Mouse (Mus musculus) frontal cortex, adult (tissue): ENCODE data around the gene Ckb.
A peak's percentile ranks its signal among the peaks of the same experiment; 100 is the strongest.
"Not testable (repeated sequence)": the region's sequence is repeated elsewhere in the genome, so short reads cannot be mapped to it uniquely, and the experiment has no call there.

Experiments used
- ATAC-seq: cut with Nextera tagmentation; 2 replicates; pipeline ENCODE4 v1.9.2; 2017; ENCODE audit warnings: mild to moderate bottlenecking, moderate library complexity, mixed read lengths; ENCODE audit not compliant: low TSS enrichment

The Ckb gene

DNA sequence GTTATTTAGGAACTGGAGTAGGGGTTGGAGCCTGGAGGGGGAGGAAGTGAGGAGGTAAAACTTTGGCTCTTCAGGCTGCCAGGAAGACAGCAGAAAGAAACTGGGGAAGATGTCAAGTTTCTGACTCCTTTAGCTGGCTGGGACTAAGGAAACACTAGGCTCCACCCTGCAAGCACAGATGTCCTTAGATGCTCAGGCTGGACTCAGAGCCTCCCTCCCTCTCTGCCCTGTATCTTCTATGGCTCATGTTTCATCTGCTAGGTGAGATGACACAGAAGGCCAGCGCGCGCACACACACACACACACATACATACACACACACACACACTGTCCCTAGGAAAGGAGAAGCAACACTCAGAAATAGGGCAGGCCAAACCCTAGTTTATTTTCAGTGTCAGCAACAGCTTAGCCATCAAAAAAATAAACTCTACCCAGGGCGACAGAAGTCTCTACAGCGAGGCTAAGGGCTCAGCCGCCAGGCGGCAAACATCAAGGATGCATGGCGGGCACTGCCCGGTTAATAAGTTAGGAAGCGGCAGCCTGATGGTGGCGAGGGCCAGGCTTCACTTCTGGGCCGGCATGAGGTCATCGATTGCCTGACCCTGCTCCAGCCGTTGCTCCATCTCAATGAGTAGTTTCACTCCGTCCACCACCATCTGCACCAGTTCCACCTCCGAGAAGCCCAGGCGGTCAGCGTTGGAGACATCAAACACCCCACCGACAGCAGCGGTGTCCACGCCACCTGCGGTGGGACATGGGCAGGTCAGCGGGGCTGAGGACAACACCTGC, 2.9 kb downstream of the Ckb start:
- ATAC-seq: peak; percentile 3; the same call in 1 of the 2 replicates

DNA sequence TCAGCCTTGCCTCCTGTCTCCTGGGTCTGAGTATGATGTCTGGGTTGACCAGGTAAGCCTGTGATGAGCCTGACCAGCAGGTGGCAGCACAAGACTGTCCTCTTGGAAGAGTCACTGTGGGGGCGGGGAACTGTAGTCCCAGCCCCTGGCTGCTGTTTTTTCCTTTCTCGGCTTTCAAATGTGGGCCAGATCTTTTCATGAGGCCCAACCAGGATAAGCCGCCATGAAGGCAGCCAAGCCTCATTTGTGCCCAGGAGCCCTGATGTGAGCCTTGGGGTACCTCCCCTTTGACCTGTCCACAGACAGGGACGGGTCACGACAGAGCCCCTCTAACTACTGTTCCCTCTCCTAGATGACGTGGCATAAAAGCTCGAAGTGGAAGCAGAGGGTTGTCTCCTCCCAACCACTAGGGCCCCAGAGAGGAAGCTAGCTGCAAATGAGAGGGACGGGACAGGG, 3.7 kb downstream of the Ckb start:
- peak; percentile 8 for ATAC-seq

DNA sequence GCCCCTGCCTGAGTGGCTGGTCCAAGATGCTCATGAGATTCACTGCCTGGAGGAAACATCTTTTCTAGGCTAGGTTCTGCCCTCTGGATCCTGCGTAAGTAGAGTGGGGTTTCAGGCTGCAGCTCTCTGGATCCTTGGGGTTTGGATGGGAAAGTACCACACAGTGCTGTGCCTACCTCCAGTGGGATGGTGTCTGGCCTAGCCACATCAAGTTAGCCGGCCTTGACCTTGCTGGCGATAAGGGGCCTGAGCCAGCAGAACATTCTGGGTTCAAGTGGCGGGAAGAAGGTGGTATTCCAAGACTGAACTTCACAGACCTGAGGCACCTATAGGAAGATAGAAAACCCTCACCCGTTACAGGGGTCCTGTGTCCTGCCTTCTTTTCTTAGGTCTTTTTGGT, 4.7 kb downstream of the Ckb start:
- ATAC-seq: no peak

DNA sequence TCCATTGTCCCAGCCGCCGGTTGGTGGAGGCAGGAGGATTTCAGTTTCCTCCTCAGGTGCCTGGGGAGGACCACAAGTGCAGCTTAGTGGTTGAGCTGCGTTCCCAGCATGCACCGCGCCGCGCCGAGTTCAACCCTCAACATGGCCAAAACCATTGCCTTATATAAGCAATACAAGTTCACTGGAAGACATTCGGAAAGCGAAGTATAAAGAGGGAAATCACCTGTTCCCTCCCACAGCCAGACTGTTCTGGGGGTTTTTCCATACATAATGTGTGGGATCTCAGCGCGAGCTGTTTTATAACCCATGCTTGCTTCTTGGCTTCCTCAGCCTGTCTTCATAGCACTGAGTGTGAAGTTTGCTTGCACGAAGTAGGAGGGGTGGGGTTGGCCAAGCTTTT, 5.8 kb downstream of the Ckb start:
- ATAC-seq: peak; percentile 44

DNA sequence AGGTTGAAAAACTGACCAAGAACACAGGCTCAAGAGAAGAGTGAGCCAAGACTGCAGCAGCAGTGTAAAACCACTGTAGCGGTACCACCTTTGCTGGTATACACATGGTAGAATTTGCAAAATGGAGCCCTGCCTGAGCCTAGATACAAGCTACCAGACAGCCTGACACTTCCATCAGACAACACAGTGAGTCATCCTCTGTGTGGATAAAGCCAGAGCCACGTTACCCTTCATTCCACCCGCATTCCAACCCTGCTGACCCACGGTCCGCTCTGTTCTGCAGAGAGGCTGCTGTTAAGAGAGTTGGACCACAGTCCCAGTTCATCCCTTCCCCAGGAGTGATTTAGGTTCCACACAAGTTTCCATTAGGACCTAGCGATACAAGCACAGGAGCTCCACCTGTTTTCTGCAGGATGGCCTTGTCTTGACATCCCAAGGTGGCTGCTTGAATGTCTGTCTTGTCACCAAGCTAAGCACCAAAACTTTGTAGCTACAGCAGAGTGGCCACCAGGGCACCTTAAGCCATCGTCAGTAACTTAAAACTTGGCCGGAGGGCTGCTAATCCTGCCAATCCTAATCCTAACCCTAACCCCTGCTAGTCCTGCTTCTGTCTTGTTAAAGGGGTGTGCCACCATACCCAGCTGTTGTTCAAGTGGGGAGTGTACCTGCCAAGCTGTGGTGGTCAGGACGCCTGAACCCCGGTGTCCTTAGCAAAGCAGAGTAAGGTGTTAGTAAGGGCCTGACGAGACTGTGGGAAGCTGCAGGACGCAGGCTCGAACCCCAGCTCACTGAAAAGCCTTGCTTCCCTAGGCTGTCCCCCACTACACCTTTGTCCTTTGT, 6.9 kb downstream of the Ckb start:
- no peak for ATAC-seq

DNA sequence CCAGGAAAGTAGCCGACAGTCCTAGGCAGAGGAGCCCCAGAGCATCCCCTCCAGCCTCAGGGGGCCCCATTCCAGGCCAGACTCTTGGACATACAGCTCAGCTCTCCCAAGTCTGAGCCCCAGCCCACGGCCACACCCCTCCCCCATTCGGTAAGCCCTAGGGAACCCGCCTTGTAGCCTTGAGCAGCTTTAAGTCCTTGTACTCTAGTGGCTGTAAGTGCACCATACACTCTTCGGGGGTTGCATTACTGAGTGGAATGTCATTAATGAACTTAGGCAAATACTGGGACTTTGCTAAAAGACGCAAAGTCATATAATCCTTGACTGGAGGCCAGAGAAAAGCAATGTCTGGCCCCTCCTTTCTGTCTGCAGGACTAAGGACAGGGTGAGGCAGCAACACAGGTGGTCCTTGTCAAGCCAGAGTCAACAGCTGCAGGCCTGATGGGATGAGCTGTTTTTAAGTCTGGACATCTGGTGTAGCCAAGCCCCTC, 7.9 kb downstream of the Ckb start:
- ATAC-seq: no peak

DNA sequence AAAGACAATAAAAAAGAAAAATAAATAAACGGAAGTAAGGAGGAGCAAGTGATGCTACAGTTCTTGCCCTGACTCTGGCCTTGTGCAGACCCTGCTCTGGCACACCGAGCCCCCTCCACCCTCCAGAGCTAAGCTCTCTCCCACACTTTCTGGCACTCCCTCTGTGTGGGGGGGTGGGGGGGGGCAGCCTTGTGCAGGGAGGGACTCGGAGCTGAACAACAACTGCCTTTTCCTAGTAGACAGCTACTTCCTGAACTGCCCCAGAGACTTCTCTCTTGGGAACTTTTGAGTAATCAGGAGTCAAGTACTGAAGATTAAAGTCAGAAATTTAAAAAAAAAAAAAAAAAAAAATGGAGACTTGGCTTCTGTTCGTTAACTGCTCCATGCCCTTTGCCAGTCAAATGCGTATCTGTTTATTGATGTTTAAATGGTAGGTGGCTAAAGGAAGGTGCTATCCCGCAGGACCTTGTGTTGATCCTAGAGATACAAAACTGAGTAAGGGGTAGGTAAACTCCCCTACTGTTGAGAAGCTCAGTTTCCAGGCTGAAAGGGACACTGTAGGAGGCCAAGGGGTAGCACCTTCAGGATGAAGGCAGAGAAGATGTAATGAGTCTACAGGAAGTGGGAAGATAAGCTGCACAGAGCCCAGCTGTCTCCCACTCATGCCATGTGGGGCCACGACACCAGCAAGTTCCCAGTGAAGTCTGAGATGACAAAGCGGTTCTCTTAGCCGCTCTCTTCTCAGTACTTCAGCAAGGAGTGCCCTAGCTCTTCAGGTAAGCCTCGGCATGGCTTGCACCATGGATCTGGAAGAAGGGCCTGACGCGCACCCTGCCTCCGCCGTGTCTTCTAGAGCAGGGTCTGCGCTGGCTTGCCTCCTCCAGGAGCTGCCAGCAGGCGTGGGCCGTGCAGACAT, 8.7 kb downstream of the Ckb start:
- no peak for ATAC-seq

DNA sequence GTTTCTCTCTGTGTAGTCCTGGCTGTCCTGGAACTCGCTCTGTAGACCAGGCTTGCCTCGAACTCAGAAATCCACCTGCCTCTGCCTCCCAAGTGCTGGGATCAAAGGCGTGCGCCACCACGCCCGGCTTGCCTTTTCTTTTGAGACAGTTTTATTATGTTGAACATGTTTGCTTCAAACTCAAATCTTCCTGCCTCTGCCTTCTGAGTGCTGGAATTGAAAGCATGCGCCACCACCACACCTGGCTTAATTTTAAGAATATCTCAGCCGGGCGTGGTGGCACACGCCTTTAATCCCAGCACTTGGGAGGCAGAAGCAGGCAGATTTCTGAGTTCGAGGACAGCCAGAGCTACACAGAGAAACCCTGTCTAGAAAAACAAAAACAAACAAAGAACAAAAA, 10.6 kb downstream of the Ckb start:
- ATAC-seq: not testable (repeated sequence)

DNA sequence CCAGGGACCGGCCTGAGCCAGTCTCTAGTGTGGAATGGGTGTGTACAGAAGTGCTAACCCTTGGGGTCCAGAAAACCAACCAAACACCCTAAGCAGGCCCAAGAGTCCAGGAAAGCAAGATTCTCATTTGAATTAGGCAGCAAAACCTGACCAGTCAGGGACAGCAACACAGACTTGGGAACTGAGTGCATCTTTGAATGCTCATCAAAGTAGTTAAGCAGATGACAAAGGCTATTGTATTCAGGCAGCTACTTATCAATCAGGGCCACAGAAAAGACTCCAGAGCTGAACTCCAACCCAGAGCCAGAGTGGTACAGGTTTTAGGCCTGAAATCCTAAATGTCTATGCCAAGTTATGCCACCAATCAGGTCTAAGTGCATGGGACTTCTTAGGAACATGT, 11.5 kb downstream of the Ckb start:
- no peak for ATAC-seq

DNA sequence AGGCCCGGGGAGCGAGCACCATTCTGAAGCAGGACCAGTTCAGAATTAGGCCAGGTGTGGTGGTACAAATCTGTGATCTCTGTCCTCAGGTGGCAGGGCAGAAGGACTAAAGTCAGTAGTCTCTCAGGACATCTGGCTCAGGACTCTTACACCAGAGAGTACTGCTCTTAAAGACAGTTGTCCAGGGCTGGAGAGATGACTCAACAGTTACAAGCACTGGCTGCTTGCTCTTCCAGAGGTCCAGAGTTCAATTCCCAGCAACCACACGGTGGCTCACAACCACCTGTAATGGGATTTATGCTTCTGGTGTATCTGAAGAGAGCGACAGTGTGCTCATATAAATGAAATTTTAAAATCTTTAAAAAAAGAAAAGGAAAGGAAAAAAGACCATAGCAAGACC, 12.8 kb downstream of the Ckb start:
- ATAC-seq: no peak

DNA sequence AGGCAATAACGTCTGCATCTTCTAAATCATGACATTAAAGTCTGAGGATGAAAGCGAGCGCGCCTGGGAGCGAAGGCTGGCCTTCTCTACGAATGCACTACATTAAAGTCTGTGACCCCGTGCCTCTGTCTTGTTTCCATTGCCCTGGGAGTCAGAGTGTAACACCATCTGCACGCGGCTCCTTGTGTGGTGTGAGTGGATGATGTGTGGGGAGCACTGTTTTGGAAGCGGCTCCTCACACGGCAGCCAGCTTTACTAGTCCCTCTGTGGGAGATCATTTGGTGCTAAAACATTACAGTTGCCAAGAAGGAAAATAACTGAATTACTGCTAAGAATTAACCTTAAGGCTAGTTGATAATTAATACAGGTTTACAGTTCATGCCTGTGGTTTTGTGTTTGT, 16.4 kb downstream of the Ckb start:
- ATAC-seq: no peak

DNA sequence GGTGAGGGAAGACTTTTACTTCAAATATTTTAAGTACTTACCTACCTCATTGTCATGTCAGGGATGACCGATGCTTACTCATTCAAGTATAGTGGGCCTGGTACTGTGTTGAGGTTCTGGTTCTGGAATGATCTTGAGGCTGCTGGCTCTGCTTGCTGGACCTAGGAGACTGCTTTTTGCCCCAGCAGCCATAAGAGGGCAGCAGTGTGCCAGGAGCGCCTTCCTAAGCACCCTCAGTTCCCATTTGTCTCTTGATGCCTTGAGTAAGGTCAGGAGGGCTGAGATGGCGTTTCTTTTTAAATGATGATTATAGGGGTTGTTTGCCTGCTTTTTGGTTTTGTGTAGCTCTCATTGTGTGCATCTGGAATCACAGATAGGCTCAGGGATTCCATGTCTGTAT, 18.7 kb downstream of the Ckb start:
- ATAC-seq: peak; percentile 60

DNA sequence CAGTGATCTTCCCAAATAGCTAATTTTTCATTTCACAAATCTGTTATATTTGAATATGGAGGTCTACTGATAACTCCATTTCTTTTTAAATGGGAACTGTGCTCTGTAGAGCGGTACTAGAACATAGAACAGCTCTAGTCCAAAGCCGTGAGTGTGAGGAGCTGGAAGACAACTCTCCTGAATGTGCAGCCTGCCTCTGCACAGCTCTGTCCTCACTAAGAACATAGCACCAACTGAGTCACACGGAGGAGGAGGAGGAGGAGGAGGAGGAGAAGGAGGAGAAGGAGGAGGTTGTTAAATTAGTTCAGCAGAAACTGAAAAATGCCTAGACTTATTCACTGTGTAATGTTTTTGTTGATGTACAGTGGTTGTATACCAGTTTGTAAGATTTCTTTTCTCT, 19.2 kb downstream of the Ckb start:
- ATAC-seq: peak; percentile 17; the same call in 1 of the 2 replicates

DNA sequence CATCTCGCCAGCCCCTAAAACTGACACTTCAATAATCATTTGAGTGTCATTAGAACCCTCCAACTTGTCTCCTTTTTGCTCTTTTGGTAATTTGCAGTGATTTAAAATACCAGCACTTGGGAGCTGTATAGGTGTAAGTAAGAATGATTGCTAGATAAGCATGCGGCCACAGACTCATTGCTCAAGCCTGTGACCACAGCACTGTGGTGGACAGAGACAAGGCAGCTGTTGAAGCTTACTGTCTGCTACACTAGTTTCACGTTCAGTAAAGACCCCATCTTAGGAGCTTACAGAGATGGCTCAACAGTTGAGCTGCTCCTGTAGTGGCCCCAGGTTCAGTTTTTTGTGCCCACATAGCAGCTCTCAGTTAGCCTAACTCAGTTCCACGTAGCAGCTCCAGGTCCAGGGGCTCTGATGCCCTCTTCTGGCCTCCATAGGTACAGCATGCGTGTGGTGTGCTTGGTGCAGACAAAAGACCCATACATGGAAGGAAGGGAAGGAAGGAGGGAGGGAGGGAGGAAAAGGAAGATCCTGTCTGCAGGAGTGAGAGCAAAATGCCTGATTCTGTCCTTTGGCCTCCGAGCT, 24.0 kb downstream of the Ckb start:
- peak; percentile 54 for ATAC-seq
